Mouse (Mus musculus) small intestine, adult 2 months (tissue): ENCODE measurements around the gene Cdh13.
A peak's percentile ranks its signal among the peaks of the same experiment; 100 is the strongest.
"Not testable (repeated sequence)": the region's sequence is repeated elsewhere in the genome, so short reads cannot be mapped to it uniquely, and the experiment has no call there.

ENCODE experiments used
- CTCF ChIP-seq: fragments of 200-500 bp; IDR thresholded peaks from 2 replicates; pipeline ENCODE4 v1.5.1; 2012; ENCODE audit warnings: low read depth, mild to moderate bottlenecking, control low read depth, inconsistent platforms, low read length, moderate library complexity, mixed read lengths; ENCODE audit not compliant: insufficient replicate concordance, insufficient read length; ENCODE audit errors: extremely low read depth
- POLR2A ChIP-seq: fragments of 200-500 bp; IDR thresholded peaks from 2 replicates; pipeline ENCODE4 v1.6.1; 2012; ENCODE audit warnings: low read depth, mild to moderate bottlenecking, control low read depth, inconsistent platforms, low read length, moderate library complexity

GRCm38 (mm10) chr8:119356631-119357030 lies 1073.1 kb downstream of the Cdh13 start:
- peak; percentile 23; the same call in 1 of the 2 replicates for TF ChIP-seq CTCF
- not testable (repeated sequence) for TF ChIP-seq POLR2A
